Mouse (Mus musculus) brain, adult 2 months (tissue): ENCODE results near the gene Eaf1.

Experiments
- DNase-seq: peaks from one replicate; pipeline ENCODE4 v3.0.0; 2011; ENCODE audit warnings: low read depth, low spot score

The Eaf1 gene

GRCm38 (mm10) chr14:31509911-31510310 lies 15.7 kb downstream of the Eaf1 start:
- peak; percentile 50 for DNase-seq

GRCm38 (mm10) chr14:31510322-31510721 lies 16.1 kb downstream of the Eaf1 start:
- peak; percentile 36 for DNase-seq

GRCm38 (mm10) chr14:31515895-31516294 lies 21.7 kb downstream of the Eaf1 start:
- no peak for DNase-seq

GRCm38 (mm10) chr14:31519165-31519564 lies 25.0 kb downstream of the Eaf1 start:
- peak; percentile 39 for DNase-seq

- DNase-seq = no peak
Observed at GRCm38 (mm10) chr14:31521318-31521717, 27.1 kb downstream of the Eaf1 start.

- DNase-seq = no peak
Observed at GRCm38 (mm10) chr14:31525040-31525810, 31.0 kb downstream of the Eaf1 start.

GRCm38 (mm10) chr14:31530847-31531246 lies 36.6 kb downstream of the Eaf1 start:
- no peak for DNase-seq

GRCm38 (mm10) chr14:31531506-31532148 lies 37.4 kb downstream of the Eaf1 start:
- no peak for DNase-seq

- DNase-seq = no peak
Observed at GRCm38 (mm10) chr14:31532656-31533055, 38.5 kb downstream of the Eaf1 start.

GRCm38 (mm10) chr14:31537298-31537697 lies 43.1 kb downstream of the Eaf1 start:
- DNase-seq = peak; percentile 86

- DNase-seq = no peak
Observed at GRCm38 (mm10) chr14:31543885-31544442, 49.8 kb downstream of the Eaf1 start.

GRCm38 (mm10) chr14:31555021-31555420 lies 60.8 kb downstream of the Eaf1 start:
- DNase-seq = no peak

GRCm38 (mm10) chr14:31555963-31556434 lies 61.8 kb downstream of the Eaf1 start:
- peak; percentile 43 for DNase-seq

- DNase-seq = no peak
Observed at GRCm38 (mm10) chr14:31556526-31557260, 62.5 kb downstream of the Eaf1 start.

- DNase-seq = peak; percentile 33
Observed at GRCm38 (mm10) chr14:31557273-31557672, 63.1 kb downstream of the Eaf1 start.

- DNase-seq = no peak
Observed at GRCm38 (mm10) chr14:31557784-31558183, 63.6 kb downstream of the Eaf1 start.

GRCm38 (mm10) chr14:31559216-31559615 lies 65.0 kb downstream of the Eaf1 start:
- no peak for DNase-seq
